Mouse (Mus musculus) telencephalon, adult 2 months (tissue): ENCODE results near the gene Ralgapa2.
A peak's percentile ranks its signal among the peaks of the same experiment; 100 is the strongest.
"Not testable (repeated sequence)": the region's sequence is repeated elsewhere in the genome, so short reads cannot be mapped to it uniquely, and the experiment has no call there.

Experiments used
- DNase-seq: peaks from one replicate; pipeline ENCODE4 v3.0.0-alpha.2; 2011; ENCODE audit warnings: low read depth, low spot score

The Ralgapa2 gene

DNA sequence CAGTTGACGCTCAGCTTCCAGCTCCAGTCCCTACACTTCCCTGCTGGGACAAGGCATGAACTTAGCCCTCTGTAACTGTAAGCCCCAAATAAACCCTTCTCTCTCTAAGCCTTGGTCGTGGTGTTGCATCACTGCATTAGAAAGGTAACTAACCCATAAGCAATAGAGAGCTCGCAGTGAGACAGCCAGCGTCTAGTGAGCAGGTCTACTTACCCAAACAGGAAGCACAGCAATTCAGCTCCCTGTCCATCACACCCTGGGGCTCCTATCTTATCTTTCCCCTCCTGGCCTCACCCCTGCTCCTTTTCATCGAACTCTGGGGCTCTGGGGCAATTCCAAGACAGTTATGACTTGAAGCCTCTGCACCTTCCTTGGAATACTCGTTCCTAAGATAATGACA is 13.8 kb downstream of the Ralgapa2 start:
- no peak for DNase-seq

- DNase-seq: no peak
Measured at GRCm38 (mm10) chr2:146496995-146497394, 15.1 kb downstream of the Ralgapa2 start.

GRCm38 (mm10) chr2:146495781-146496180 is 16.4 kb downstream of the Ralgapa2 start:
- no peak for DNase-seq

DNA sequence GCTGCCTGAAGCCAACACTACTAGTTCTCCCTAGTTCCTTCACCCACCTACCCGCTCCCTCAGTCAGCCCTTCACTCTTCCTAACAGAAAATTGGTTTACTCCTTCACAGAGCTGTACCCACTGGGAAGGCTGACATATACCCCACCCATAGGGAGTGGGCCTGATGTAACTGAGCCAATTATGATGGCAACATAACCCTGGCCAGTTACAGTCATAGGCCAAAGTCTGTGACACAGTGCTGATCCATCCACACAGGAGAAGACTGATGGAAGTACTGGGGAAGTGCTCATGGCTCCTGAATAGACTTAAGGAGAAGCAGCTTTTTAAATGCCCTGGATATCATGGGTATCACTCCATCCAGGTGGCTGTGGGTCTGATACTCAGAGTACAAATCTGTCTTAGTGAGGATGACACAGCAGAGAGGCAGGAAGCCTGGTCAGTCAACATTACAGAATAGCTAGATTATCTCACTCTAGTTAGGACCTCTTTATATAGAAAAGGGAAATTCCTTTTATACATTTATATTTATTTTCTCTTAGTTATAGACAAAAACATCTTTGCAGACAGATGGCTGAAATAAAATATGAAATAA is 18.7 kb downstream of the Ralgapa2 start:
- no peak for DNase-seq

DNA sequence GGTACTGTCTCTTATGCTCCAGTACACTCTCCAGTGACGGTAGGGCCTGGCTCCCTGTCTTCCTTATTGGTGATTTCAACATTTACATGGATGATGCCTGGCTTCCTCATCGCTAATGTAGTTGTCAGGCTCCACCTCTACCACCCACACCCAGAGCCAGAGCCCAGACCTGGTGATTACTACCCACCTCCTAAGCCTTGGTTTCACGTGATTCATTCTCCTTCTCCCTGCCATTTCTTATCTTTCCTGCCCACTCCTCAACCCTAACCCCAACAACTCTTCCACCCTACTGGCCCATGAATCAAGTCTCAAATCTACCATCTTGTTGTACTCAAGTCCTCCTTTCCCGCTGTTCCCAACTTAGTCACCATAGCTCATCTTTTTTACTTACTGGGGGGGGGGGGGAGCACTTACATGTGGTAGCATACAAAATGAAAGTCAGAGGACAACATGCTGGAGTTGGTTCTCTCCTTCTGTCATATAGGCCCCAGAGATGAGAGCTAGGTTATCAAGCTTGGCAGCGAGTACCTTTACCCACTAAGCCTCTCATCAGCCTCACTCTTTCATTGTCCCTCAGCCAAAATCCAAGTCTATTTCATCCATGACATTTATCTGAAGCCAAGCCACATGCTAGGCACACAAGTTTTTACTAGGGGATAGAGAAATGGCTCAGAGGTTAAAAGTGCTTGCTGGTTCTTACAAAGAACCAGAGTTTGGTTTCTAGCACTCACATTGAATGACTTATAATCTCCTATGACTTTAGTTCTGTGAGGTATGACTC is 20.1 kb downstream of the Ralgapa2 start:
- no peak for DNase-seq

GRCm38 (mm10) chr2:146490926-146491325 is 21.2 kb downstream of the Ralgapa2 start:
- DNase-seq: no peak

- DNase-seq: no peak
Measured at GRCm38 (mm10) chr2:146488291-146488690, 23.9 kb downstream of the Ralgapa2 start.

- DNase-seq: no peak
Measured at GRCm38 (mm10) chr2:146482859-146483258, 29.3 kb downstream of the Ralgapa2 start.

DNA sequence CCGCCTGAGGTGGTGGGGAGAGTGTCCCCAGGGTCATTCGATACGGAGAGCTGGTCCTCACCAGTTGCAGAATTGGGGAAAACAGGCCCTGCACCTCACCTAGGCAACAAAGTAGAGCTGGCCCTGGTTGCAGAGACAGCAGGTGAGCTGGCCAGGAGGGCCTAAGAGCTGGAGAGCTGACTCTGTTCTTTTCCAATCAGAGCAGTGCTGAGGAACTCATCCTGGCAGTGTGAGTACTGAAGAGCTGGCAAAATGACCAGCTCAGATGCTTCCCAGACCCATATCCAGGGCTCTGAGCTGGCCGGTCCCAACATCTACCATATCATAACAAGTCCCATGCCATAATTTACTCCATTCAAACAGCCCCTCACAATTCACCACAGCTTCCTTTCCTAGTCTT is 34.7 kb downstream of the Ralgapa2 start:
- DNase-seq: no peak

DNA sequence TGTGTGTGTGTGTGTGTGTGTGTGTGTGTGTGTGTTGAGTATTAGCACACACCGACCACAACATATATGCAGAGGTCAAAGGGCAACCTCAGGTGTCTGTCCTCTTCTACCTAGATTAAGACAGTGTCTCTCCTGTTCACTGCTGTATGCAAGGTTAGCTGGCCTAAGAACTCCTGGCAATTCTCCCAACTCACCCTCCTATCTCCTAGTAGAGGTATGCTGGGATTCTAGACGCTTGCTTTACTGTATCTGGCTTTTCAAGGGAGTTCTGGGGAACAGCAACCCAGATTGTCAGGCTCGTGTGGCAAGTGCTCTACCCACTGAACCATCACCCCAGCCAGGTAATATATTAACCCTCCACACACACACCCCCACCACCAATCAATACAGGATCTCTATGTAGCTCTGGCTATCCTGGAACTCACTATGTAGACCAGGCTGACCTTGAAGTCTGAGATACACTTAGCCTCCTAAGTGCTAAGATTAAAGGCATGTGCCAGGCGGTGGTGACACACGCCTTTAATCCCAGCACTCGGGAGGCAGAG is 35.6 kb downstream of the Ralgapa2 start:
- DNase-seq: no peak

DNA sequence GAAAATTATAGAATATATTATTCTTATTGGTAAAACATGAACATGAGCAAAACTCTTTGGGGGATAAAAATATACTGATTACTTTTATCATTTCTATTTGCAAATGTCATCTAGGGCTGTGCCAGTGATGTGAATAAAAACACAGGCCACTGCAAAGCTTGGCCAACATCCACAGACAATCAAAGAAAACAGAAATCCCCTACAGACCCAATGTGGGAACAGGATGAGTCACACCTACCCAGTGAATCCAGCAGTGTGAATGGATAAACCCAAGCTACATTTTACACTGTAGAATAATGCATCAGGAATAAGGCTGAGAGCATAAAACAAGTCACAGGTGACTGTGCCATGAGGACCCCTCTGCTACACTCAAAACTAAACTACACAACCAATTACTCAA is 36.1 kb downstream of the Ralgapa2 start:
- DNase-seq: no peak

DNA sequence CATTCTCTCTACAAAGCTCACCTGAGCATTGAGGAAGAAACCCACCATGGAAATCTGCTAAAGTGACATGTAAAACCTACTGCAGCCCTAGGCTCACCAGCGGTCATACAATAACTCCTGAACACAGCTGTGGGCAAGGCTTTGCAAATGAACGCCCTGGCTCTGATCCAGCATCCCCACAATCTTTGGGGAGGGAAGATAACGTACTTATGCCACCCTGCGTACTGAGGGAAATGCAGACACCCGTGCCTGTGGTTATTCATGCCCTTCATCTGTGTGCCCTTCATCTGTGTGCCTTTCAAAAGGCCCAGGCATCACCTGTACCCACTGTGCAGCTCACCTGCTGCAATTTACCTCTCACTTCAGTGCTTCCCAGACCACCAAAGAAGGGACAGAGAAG is 41.2 kb downstream of the Ralgapa2 start:
- no peak for DNase-seq

DNA sequence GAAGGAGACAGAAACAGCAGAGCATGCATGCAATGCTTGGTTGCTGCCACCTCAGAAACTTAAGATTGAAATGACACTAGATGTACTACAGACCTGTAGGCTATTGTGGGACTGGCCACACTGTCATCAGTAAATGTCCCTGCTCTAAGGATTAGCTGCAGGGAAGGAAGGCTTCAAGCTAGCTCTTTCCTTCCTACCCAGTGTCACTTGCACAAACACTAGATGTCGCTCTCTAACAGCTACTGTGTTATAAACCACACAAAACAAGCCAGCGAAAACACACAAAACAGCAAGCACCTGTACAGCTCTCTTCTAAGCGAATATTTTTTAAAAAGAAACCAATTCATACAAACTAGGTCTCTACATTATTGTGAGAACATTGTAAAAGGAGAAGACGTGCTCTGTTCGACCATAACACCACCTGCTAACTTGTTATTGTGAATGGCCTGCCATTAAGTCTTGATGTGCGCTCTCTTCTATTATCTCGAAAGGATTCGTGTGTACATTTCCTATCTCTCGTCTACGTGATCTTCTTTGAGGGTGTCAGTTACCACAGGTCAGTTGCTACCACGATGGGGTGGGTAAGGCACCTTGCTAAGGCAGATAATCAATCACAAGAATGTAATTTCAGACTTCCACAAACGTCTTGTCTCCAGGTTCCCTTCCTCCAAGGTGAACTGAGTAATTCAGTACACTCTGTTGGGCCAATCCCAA is 42.3 kb downstream of the Ralgapa2 start:
- peak; percentile 43 for DNase-seq

DNA sequence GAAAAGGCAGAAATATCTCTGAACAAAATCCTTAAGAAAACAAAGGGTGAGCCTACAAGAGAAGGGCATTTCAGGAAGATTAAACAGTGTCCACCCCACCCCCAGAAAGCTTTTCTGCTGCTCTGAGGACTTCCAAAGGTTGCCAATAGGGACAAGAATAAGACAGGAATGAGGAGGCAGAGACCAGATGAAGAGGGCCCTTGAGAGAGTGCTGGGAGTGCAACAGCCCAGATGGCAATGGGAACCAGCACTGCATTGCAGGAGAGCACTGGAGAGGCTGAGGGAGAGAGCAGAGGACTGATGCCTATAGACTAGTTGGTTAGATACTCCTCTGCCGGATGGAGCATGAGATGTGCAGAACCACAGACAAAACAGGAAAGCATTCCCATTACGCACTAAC is 43.2 kb downstream of the Ralgapa2 start:
- DNase-seq: no peak

- DNase-seq: no peak
Measured at GRCm38 (mm10) chr2:146468016-146468415, 44.1 kb downstream of the Ralgapa2 start.

GRCm38 (mm10) chr2:146466811-146467210 is 45.3 kb downstream of the Ralgapa2 start:
- DNase-seq: not testable (repeated sequence)

DNA sequence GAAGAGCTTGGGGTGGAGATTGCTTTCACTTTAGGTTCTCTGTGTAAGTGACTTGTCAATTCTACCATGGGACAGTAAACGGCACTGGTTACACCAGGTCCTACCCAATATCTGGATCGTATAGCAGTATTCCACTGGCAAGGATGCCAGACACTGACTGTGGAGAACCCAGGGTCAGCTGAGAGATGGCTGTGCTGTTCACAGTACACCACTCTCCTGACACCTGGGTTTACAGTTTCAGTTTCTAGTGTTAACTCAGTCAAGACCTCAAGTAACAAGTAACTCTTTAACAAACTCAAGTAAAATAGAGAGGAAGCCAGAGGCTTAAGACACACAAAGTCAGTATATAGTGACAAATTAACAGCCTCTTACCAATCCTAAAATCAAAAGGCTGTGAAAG is 54.6 kb downstream of the Ralgapa2 start:
- no peak for DNase-seq

GRCm38 (mm10) chr2:146456612-146457011 is 55.5 kb downstream of the Ralgapa2 start:
- no peak for DNase-seq

GRCm38 (mm10) chr2:146456062-146456461 is 56.1 kb downstream of the Ralgapa2 start:
- DNase-seq: no peak

- DNase-seq: no peak
Measured at GRCm38 (mm10) chr2:146444009-146444408, 68.1 kb downstream of the Ralgapa2 start.

GRCm38 (mm10) chr2:146443291-146443875 is 68.8 kb downstream of the Ralgapa2 start:
- no peak for DNase-seq

- no peak for DNase-seq
Measured at GRCm38 (mm10) chr2:146441711-146442110, 70.4 kb downstream of the Ralgapa2 start.
